ENCODE assay signal across 8 mouse cellular contexts in the genomic region with DNA sequence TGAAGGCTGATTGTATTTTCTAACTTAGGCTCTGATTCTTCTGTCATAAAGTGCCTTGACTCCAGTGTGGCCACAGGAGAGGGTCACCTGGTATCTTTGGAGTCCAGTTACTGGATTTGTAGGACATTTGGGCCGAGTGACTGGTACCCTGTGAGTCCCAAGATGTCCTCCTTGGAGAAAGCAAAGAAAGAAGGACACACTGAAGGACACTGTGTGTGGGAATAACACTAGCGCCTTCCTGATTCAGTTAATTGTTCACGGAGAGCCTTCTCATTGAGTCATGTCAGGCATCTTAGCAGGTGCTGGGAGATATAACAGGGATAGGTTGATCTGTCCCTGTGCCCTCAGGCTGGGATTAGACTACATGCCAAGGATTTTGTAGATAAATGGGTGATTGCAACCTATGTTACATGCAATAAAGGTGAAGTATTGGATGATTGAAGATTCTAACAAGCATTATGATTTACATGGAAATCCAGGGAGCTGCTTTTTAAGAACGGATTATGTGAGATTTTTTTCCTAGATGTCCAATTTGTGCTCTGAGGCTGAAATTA. TPM values are rescaled to one million over a fixed set of nuclear protein-coding genes. Genes with fewer than 3 reads are reported as not detected.
DNase-seq lines count a peak whose midpoint lies in the region; ATAC-seq and TF ChIP-seq lines count a peak whose summit lies in the region.

No protein-coding gene starts in this region.

- H3K27ac ChIP-seq in heart, embryonic 13.5 days (replicated peaks), result peak overlapping the region; percentile 95
- no peak overlapping the region for H3K27ac ChIP-seq in MEL (ENCODE audit: control insufficient read depth, low read depth, low read length)
- H3K27ac ChIP-seq in heart, postnatal 0 days (ENCODE audit: low read depth), result 0 out of 2 replicates have a peak overlapping the region, but pooled peaks have one; percentile 89
- no peak overlapping the region for H3K27ac ChIP-seq in midbrain, embryonic 11.5 days (ENCODE audit: low read depth, low read length)

- intact Hi-C loops in left cerebral cortex, postnatal 36 days (cut with DNase I), result loop anchor here (2.0 to 5.0 kb wide), 2 partner anchors 57 to 123 kb away; no protein-coding TSS in a partner anchor

- WGBS in heart, embryonic 13.5 days, result 36% methylated on average over 4 of the region's 4 CpGs
- 33% methylated on average over 4 of the region's 4 CpGs for WGBS in heart, postnatal 0 days
- WGBS in midbrain, embryonic 11.5 days, result 40% methylated on average over 4 of the region's 4 CpGs

- peak overlapping the region; percentile 74 for H3K4me2 ChIP-seq in heart, embryonic 13.5 days
- peak overlapping the region; percentile 73 for H3K4me2 ChIP-seq in heart, postnatal 0 days (ENCODE audit: low read depth, low read length)
- peak overlapping the region; percentile 62 for H3K4me2 ChIP-seq in midbrain, embryonic 11.5 days

- H3K27me3 ChIP-seq in heart, embryonic 13.5 days (replicated peaks), result no peaks in the 10 kb centered on the region
- H3K27me3 ChIP-seq in MEL (ENCODE audit: control insufficient read depth in 1 of 2, insufficient read depth in 2 of 2, low read length in 2 of 2), result no peaks in the 10 kb centered on the region
- no peaks in the 10 kb centered on the region for H3K27me3 ChIP-seq in heart, postnatal 0 days (ENCODE audit: control insufficient read depth, insufficient read depth, low read length)
- H3K27me3 ChIP-seq in midbrain, embryonic 11.5 days (ENCODE audit: control insufficient read depth, insufficient read depth, low read length), result no peaks in the 10 kb centered on the region

- no peak for TF ChIP-seq RAD21 in MEL (IDR thresholded peaks at IDR 0.05; ENCODE audit: low read depth, low read length)

- H3K9me3 ChIP-seq in heart, embryonic 13.5 days, result no peaks in the 10 kb centered on the region
- H3K9me3 ChIP-seq in MEL (replicated peaks; ENCODE audit: insufficient read depth, low read length), result no peaks in the 10 kb centered on the region
- no peaks in the 10 kb centered on the region for H3K9me3 ChIP-seq in heart, postnatal 0 days (replicated peaks; ENCODE audit: control insufficient read depth, low read length)
- no peaks in the 10 kb centered on the region for H3K9me3 ChIP-seq in midbrain, embryonic 11.5 days (ENCODE audit: control insufficient read depth, low read length)

- peak overlapping the region; percentile 98 for H3K9ac ChIP-seq in heart, embryonic 13.5 days
- peak overlapping the region; percentile 8; the same call in 1 of the 2 replicates for H3K9ac ChIP-seq in MEL (ENCODE audit: control insufficient read depth, low read depth, low read length, poor library complexity, severe bottlenecking)
- H3K9ac ChIP-seq in heart, postnatal 0 days (replicated peaks; ENCODE audit: low read depth, low read length), result peak overlapping the region; percentile 93; the same call in 1 of the 2 replicates
- peak overlapping the region; percentile 98 for H3K9ac ChIP-seq in midbrain, embryonic 11.5 days (ENCODE audit: low read length)

- H3K4me1 ChIP-seq in heart, embryonic 13.5 days, result peaks cover 61% of the 10 kb centered on the region
- H3K4me1 ChIP-seq in MEL (ENCODE audit: control insufficient read depth in 1 of 2, insufficient read depth in 2 of 2, low read length in 2 of 2), result peaks cover 10 to 11% of the 10 kb centered on the region in 2 experiments; a peak in 3 of 4 replicates
- peaks cover 21% of the 10 kb centered on the region for H3K4me1 ChIP-seq in heart, postnatal 0 days (ENCODE audit: control insufficient read depth, insufficient read depth)
- peaks cover 25% of the 10 kb centered on the region for H3K4me1 ChIP-seq in midbrain, embryonic 11.5 days (ENCODE audit: control insufficient read depth, insufficient read depth, low read length)

- peaks cover 8% of the 10 kb centered on the region; the same call in 1 of the 2 replicates for H3K36me3 ChIP-seq in heart, embryonic 13.5 days
- H3K36me3 ChIP-seq in MEL (ENCODE audit: control insufficient read depth in 1 of 2, insufficient read depth in 2 of 2, low read length in 2 of 2), result peaks cover 2 to 23% of the 10 kb centered on the region in 2 experiments
- no peaks in the 10 kb centered on the region for H3K36me3 ChIP-seq in heart, postnatal 0 days (replicated peaks; ENCODE audit: control insufficient read depth, insufficient read depth, low read length)
- peaks cover 4% of the 10 kb centered on the region; the same call in 1 of the 2 replicates for H3K36me3 ChIP-seq in midbrain, embryonic 11.5 days (ENCODE audit: control insufficient read depth, insufficient read depth, low read length)

- no peak for DNase-seq in heart, adult 8-10 months (ENCODE audit: low spot score)
- DNase-seq in MEL (ENCODE audit: low read depth, low spot score), result no peak
- no peak for DNase-seq in heart, postnatal 0 days (ENCODE audit: low spot score)
- DNase-seq in midbrain, embryonic 11.5 days (ENCODE audit: low spot score, missing footprints), result no peak
- no peak for DNase-seq in spleen, adult 18-20 months
- no peak for DNase-seq in right cerebral cortex, postnatal 4 days
- DNase-seq in left cerebral cortex, postnatal 36 days (ENCODE audit: low spot score in 2 of 2), result no peak

- no peak for TF ChIP-seq CTCF in MEL (IDR thresholded peaks at IDR 0.05 in 2 of 3, conservative IDR thresholded peaks at IDR 0.05 in 1 of 3; ENCODE audit: control insufficient read depth in 1 of 3, insufficient read depth in 1 of 3, low read depth in 2 of 3, low read length in 3 of 3, poor library complexity in 1 of 3, severe bottlenecking in 1 of 3)
- no peak for TF ChIP-seq CTCF in heart, postnatal 0 days (IDR thresholded peaks at IDR 0.05; ENCODE audit: low read depth)

- TF ChIP-seq POLR2A in MEL (IDR thresholded peaks at IDR 0.05; ENCODE audit: control insufficient read depth in 1 of 2, insufficient read depth in 1 of 2, low read depth in 1 of 2, low read length in 2 of 2, poor library complexity in 1 of 2), result no peak

- TF ChIP-seq EP300 in MEL (IDR thresholded peaks at IDR 0.05; ENCODE audit: low read depth in 1 of 2, low read length in 2 of 2), result no peak
- no peak for TF ChIP-seq EP300 in heart, postnatal 0 days (IDR thresholded peaks at IDR 0.05; ENCODE audit: low read depth)

- H3K4me3 ChIP-seq in heart, embryonic 13.5 days, result peak overlapping the region; percentile 95
- peak overlapping the region; percentile 70 to 97 for H3K4me3 ChIP-seq in MEL (ENCODE audit: control insufficient read depth in 1 of 2, insufficient read depth in 1 of 2, low read depth in 2 of 2, low read length in 2 of 2)
- peak overlapping the region; percentile 95 for H3K4me3 ChIP-seq in heart, postnatal 0 days (ENCODE audit: low read depth, low read length)
- peak overlapping the region; percentile 96 for H3K4me3 ChIP-seq in midbrain, embryonic 11.5 days (ENCODE audit: low read depth, low read length)

- ATAC-seq in heart, embryonic 13.5 days (ENCODE audit: extremely low read depth, insufficient number of reproducible peaks, low FRiP score, low TSS enrichment), result no peak
- no peak for ATAC-seq in heart, postnatal 0 days (ENCODE audit: insufficient read depth, low read depth)
- ATAC-seq in midbrain, embryonic 11.5 days (ENCODE audit: low FRiP score), result no peak

- H3K79me2 ChIP-seq in MEL (ENCODE audit: control insufficient read depth, insufficient read depth, low read length, poor library complexity), result peaks cover 45% of the 10 kb centered on the region

TF ChIP-seq in MEL, 35 proteins besides CTCF, POLR2A, EP300 and RAD21:
- TF ChIP-seq USF2 (IDR thresholded peaks at IDR 0.05; ENCODE audit: borderline replicate concordance in 1 of 2, insufficient read depth in 1 of 2, low read depth in 1 of 2, low read length in 2 of 2) (no peak), MXI1 (IDR thresholded peaks at IDR 0.05; ENCODE audit: low read depth, low read length) (no peak), MAFK (IDR thresholded peaks at IDR 0.05; ENCODE audit: borderline replicate concordance, low read depth, low read length) (no peak), ZMIZ1 (IDR thresholded peaks at IDR 0.05; ENCODE audit: low read depth, low read length) (no peak), MYC (IDR thresholded peaks at IDR 0.05; ENCODE audit: low read depth, low read length) (no peak)

RNA-seq across cellular contexts. Expression of a gene that starts 1.5 kb away (rescaled TPM):
- polyA plus RNA-seq in heart, embryonic 13.5 days (2015; fragmentation: Nextera tagmentation; extraction: Ambion mirVana), result 1.7 and 2.0 TPM in 2 replicates
- total RNA-seq in heart, adult 8-10 months (2022), result 1 to 10 TPM; 1.0 to 1.2 (median 1.1) TPM
- 9.5 and 9.6 TPM in 2 replicates for total RNA-seq in MEL (2012; rRNA removed)
- 1 to 10 TPM in 1 of 2 experiments, not detected in 1; 6.5 TPM for polyA plus RNA-seq in MEL (2012; ENCODE audit: insufficient read depth in 1 of 2, insufficient read length in 2 of 2, low read depth in 1 of 2, low replicate concordance in 2 of 2, missing spikeins in 1 of 2)
- total RNA-seq in heart, postnatal 0 days (2014; rRNA removed; ENCODE audit: low replicate concordance), result 2.3 and 5.4 TPM in 2 replicates
- polyA plus RNA-seq in heart, postnatal 0 days (2015; fragmentation: Nextera tagmentation; extraction: Ambion mirVana), result 0.74 and 0.94 TPM in 2 replicates
- polyA plus RNA-seq in midbrain, embryonic 11.5 days (2014; fragmentation: Nextera tagmentation; extraction: Ambion mirVana), result 5.3 and 6.0 TPM in 2 replicates
- 10 to 100 TPM; 12.5 to 17.3 TPM for total RNA-seq in left cerebral cortex, postnatal 36 days (2021)

RNA-seq across cellular contexts. Expression of a gene that starts 1.7 kb away (rescaled TPM):
- polyA plus RNA-seq in heart, embryonic 13.5 days (2015; fragmentation: Nextera tagmentation; extraction: Ambion mirVana), result 66.5 and 68.6 TPM in 2 replicates
- 1 to 10 TPM; 3.1 to 5.5 (median 3.8) TPM for total RNA-seq in heart, adult 8-10 months (2022)
- total RNA-seq in MEL (2012; rRNA removed), result 32.9 and 39.4 TPM in 2 replicates
- 10 to 100 TPM in 1 of 2 experiments, not detected in 1; 38.9 TPM for polyA plus RNA-seq in MEL (2012; ENCODE audit: insufficient read depth in 1 of 2, insufficient read length in 2 of 2, low read depth in 1 of 2, low replicate concordance in 2 of 2, missing spikeins in 1 of 2)
- total RNA-seq in heart, postnatal 0 days (2014; rRNA removed; ENCODE audit: low replicate concordance), result 66.2 and 117 TPM in 2 replicates
- 42.8 and 47.5 TPM in 2 replicates for polyA plus RNA-seq in heart, postnatal 0 days (2015; fragmentation: Nextera tagmentation; extraction: Ambion mirVana)
- polyA plus RNA-seq in midbrain, embryonic 11.5 days (2014; fragmentation: Nextera tagmentation; extraction: Ambion mirVana), result 97.9 and 109 TPM in 2 replicates
- total RNA-seq in left cerebral cortex, postnatal 36 days (2021), result 100 to 1,000 TPM; 159 to 167 TPM

Comparison
In these comparisons a context has a peak if more than half of its experiments do, and no peak if none do; other contexts are left out.
1. H3K27ac ChIP-seq: peak in heart, embryonic 13.5 days (single experiment) and heart, postnatal 0 days (single experiment); none in MEL (single experiment) and midbrain, embryonic 11.5 days (single experiment).
2. H3K9ac ChIP-seq: peak in every context shown above with its lines; median percentile 98 in heart, embryonic 13.5 days; 98 in midbrain, embryonic 11.5 days; 93 in heart, postnatal 0 days; 8 in MEL.
3. Peak in every context shown above with its lines, with median percentiles within 50 percentile points of each other: H3K4me2 ChIP-seq and H3K4me3 ChIP-seq.